Mouse (Mus musculus) ovary, postnatal 36 days (tissue): Measurements from ENCODE around the gene Cep57.
"Not testable (repeated sequence)": the region's sequence is repeated elsewhere in the genome, so short reads cannot be mapped to it uniquely, and the experiment has no call there.

Experiments used
- DNase-seq: peaks from one replicate; pipeline ENCODE4 v3.0.0; 2022; ENCODE audit warnings: low spot score, mixed read lengths

Gene Cep57

DNA sequence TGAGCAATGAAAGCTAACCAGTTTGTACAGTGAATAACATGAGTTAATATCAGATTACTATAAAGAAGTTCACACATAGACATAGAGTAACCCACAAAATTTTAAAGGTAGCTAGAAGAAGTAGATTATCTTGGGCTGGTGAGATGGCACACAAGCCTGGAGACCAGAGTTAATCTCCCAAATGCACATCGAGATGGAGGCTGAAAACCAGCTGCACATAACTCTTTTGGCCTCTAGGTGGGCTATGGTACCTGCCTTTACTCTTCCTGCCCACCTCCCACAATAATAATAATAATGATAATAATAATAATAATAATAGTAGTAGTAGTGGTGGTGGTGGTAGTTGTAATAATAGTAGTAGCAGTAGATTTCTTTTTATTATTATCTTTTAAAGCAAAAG lies 32.6 kb downstream of the Cep57 start:
- DNase-seq: no peak

DNA sequence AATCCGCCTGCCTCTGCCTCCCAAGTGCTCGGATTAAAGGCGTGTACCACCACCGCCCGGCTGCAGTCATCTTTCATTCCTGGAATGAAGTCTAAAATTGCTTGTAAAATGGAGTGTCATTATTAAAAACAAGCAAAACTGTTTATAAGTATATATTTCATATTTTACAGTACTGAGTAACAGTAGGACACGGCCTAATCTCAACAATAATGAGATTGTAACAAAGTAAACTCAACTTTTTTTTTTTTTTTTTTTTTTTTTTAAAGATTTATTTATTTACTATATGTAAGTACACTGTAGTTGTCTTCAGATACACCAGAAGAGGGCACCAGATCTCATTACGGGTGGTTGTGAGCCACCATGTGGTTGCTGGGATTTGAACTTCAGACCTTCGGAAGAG lies 36.0 kb downstream of the Cep57 start:
- not testable (repeated sequence) for DNase-seq

DNA sequence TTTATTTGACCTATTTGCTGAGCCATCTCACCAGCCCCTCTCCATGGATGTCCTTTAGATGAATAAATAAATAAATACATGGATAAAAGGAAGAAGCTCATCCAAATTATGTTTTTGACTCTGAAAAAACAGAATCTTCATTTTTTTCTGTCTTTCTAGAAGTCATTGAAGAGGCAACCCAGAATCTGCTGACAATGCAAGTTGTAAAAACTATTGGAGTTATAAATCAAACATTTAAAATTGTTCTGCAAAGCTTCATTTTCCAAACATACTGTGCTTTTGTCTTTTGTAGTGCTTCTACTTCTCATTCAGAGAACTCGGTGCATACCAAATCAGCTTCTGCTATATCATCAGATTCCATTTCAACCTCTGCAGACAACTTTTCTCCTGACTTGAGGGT lies 44.9 kb downstream of the Cep57 start:
- DNase-seq: no peak

DNA sequence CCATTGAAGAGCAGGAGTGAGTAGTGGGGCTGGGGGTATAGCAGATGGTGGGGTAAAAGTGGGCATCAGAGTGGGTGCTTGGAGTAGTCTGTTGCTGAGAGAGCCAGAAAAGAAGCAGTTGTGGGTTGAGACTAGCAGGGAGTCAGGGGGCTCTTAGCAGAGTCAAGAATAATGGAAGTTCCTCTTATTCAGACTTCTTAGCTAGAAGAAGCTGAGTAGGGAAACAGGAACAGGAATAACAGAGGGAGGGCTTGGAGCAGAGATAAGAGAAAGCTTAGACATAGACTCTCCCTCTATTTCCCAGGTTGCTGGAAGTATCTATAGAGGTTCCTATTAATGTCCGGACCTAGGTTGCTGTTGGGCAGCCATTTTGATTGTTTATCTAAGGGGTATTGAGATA lies 52.2 kb downstream of the Cep57 start:
- DNase-seq: no peak

DNA sequence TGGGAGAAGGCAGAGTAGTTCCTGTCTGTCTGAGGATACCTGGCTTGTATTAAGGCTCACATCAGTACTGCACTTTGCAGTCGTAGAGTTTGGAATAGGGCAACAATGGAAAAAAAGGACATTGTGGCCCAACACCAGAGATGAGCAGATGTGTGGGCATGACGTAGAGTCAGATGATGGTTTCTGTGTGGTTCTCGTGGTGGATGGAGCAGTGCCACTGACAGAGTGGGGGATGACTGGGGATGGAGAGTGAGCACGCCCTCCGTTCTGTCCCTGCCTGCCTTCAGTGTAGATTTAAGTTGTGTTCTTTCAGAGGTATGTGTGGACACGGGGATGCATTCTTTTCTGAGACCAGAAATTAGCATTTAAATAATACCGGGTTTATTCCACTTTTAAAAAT lies 60.3 kb downstream of the Cep57 start:
- DNase-seq: no peak

DNA sequence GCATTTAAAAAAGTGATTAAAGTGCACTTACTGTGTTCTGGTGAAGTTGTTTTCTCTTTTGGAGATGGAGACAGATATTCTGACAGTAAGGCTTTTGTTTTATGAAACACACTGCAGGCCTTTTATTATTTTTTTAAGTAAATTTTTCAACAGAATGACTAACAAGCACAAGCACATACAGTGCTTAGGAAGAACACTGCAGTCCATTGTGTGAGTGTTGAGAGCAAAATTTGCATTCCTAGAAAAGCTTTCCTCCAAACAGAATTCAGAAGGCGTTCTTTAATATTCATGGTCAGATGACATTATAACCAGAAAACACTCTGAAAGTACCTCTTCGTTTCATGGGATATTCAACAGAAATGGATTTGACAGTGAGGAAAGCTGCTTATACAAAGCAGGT lies 61.3 kb downstream of the Cep57 start:
- no peak for DNase-seq

DNA sequence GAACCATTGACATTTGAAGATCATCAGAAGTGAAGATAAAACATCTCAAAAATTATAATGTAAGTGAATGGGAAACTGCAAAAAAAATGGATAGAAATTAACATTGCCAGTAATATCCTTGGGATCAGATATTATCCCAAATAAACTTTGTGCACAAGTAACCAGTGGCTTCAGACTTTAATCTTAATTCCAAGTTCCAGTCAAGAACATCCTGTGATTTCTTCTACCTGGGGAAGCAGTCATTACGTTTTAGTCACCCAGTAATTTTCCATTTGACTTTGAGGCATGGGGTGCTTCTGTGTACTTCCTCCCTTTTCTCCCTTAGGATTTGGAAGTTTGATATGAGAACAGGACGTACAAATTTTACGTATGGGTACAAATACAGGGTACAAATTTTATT lies 66.5 kb downstream of the Cep57 start:
- no peak for DNase-seq
